Comparison of ENCODE assay signal across 8 mouse cellular contexts in the genomic region with DNA sequence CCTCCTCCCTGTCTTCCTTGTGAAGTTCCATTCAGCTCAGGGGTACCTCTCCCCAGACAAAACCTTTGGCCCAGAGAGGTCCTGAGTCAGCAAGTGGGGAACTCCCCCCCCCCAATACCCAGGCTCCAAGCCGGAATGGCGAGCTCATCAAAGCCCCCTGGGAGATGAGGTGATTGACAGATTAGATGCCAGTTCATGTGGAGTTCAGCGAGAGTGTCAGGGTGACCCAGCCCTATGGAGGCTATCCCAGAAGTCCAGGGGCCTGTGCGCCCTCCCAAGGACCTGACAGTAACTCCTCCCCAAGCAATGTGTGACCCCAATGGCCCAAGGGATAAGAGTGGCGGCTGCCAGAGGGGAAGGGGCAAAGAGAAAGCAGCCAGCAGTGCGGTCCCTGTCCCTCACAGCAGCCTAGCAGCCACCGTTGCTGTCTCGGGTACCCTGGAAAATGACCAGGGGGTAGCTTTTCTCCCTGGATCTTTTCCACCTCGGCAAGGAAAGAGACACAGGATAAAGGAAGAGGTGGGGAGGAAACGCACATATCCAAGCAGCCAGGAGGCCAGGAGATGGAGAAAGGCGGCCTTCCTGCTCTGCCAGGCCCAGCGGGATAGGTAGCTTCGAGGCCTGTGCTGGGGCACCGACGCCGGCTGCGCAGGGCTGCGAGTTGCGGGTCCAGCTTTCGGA. TPM values are rescaled to one million over a fixed set of nuclear protein-coding genes. Genes with fewer than 3 reads are reported as not detected.
DNase-seq lines count a peak whose midpoint lies in the region; ATAC-seq lines count a peak whose summit lies in the region.

No protein-coding gene starts in this region.

- no peaks in the 10 kb centered on the region for H3K36me3 ChIP-seq in kidney, embryonic 14.5 days (ENCODE audit: control insufficient read depth, insufficient read depth, low read length)
- no peaks in the 10 kb centered on the region for H3K36me3 ChIP-seq in embryonic facial prominence, embryonic 12.5 days
- no peaks in the 10 kb centered on the region for H3K36me3 ChIP-seq in intestine, embryonic 15.5 days
- H3K36me3 ChIP-seq in neural tube, embryonic 11.5 days (ENCODE audit: control insufficient read depth, insufficient read depth, low read length), result no peaks in the 10 kb centered on the region

- WGBS in kidney, embryonic 14.5 days, result 12% methylated on average over 20 of the region's 20 CpGs
- 9% methylated on average over 20 of the region's 20 CpGs for WGBS in embryonic facial prominence, embryonic 12.5 days
- 16% methylated on average over 20 of the region's 20 CpGs for WGBS in intestine, embryonic 15.5 days
- WGBS in neural tube, embryonic 11.5 days, result 11% methylated on average over 20 of the region's 20 CpGs

- H3K4me1 ChIP-seq in kidney, embryonic 14.5 days (ENCODE audit: control insufficient read depth, insufficient read depth, low read length), result peaks cover 21% of the 10 kb centered on the region
- H3K4me1 ChIP-seq in embryonic facial prominence, embryonic 12.5 days, result peaks cover 8% of the 10 kb centered on the region; the same call in 1 of the 2 replicates
- H3K4me1 ChIP-seq in intestine, embryonic 15.5 days (replicated peaks), result 0 out of 2 replicates have a peak, but pooled peaks cover 7% of the 10 kb centered on the region
- H3K4me1 ChIP-seq in neural tube, embryonic 11.5 days (ENCODE audit: control insufficient read depth, insufficient read depth, low read length), result no peaks in the 10 kb centered on the region

- no peak for DNase-seq in kidney, postnatal 25 days
- no peak for DNase-seq in neural tube, embryonic 11.5 days (ENCODE audit: low spot score)
- no peak for DNase-seq in frontal cortex, postnatal 36 days (ENCODE audit: low spot score in 2 of 2)
- DNase-seq in embryo, embryonic 9.5 days (ENCODE audit: extremely low spot score), result no peak

- H3K9ac ChIP-seq in kidney, embryonic 14.5 days (ENCODE audit: low read depth, low read length), result peak overlapping the region; percentile 18; the same call in 1 of the 2 replicates
- no peak overlapping the region for H3K9ac ChIP-seq in embryonic facial prominence, embryonic 12.5 days
- H3K9ac ChIP-seq in intestine, embryonic 15.5 days, result 0 out of 2 replicates have a peak overlapping the region, but pooled peaks have one; percentile 15
- peak overlapping the region; percentile 15 for H3K9ac ChIP-seq in neural tube, embryonic 11.5 days (ENCODE audit: low read length)

- no peak for ATAC-seq in kidney, embryonic 14.5 days (ENCODE audit: low FRiP score, low TSS enrichment)
- ATAC-seq in embryonic facial prominence, embryonic 12.5 days (ENCODE audit: insufficient number of reproducible peaks, insufficient read depth, low FRiP score, low TSS enrichment), result no peak
- ATAC-seq in intestine, embryonic 15.5 days, result 0 out of 2 replicates have a peak, but pooled peaks have one; percentile 14
- 0 out of 2 replicates have a peak, but pooled peaks have one; percentile 13 for ATAC-seq in neural tube, embryonic 11.5 days (ENCODE audit: insufficient read depth, low FRiP score, low TSS enrichment)
- no peak for ATAC-seq in inflammation-experienced regulatory T-cells, adult 6 months

- H3K4me2 ChIP-seq in kidney, embryonic 14.5 days (replicated peaks; ENCODE audit: low read depth, low read length), result peak overlapping the region; percentile 44
- H3K4me2 ChIP-seq in embryonic facial prominence, embryonic 12.5 days (replicated peaks), result peak overlapping the region; percentile 40
- peak overlapping the region; percentile 59 for H3K4me2 ChIP-seq in intestine, embryonic 15.5 days (replicated peaks)
- H3K4me2 ChIP-seq in neural tube, embryonic 11.5 days (ENCODE audit: low read depth), result peak overlapping the region; percentile 50

- H3K9me3 ChIP-seq in kidney, embryonic 14.5 days (ENCODE audit: control insufficient read depth, low read length), result no peaks in the 10 kb centered on the region
- no peaks in the 10 kb centered on the region for H3K9me3 ChIP-seq in embryonic facial prominence, embryonic 12.5 days
- H3K9me3 ChIP-seq in intestine, embryonic 15.5 days, result no peaks in the 10 kb centered on the region
- no peaks in the 10 kb centered on the region for H3K9me3 ChIP-seq in neural tube, embryonic 11.5 days (ENCODE audit: control insufficient read depth, low read length)

- no peak overlapping the region for H3K27ac ChIP-seq in kidney, embryonic 14.5 days (ENCODE audit: low read depth, low read length)
- H3K27ac ChIP-seq in embryonic facial prominence, embryonic 12.5 days, result no peak overlapping the region
- H3K27ac ChIP-seq in intestine, embryonic 15.5 days, result no peak overlapping the region
- H3K27ac ChIP-seq in neural tube, embryonic 11.5 days (ENCODE audit: low read depth, low read length), result peak overlapping the region; percentile 11; the same call in 1 of the 2 replicates

- peaks cover 14% of the 10 kb centered on the region for H3K27me3 ChIP-seq in kidney, embryonic 14.5 days (ENCODE audit: control insufficient read depth, insufficient read depth, low read length)
- H3K27me3 ChIP-seq in embryonic facial prominence, embryonic 12.5 days, result peaks cover 23% of the 10 kb centered on the region
- H3K27me3 ChIP-seq in intestine, embryonic 15.5 days (replicated peaks), result 0 out of 2 replicates have a peak, but pooled peaks cover 8% of the 10 kb centered on the region
- H3K27me3 ChIP-seq in neural tube, embryonic 11.5 days (ENCODE audit: control insufficient read depth, insufficient read depth, low read length), result 0 out of 2 replicates have a peak, but pooled peaks cover 4% of the 10 kb centered on the region

- peak overlapping the region; percentile 28; the same call in 1 of the 2 replicates for H3K4me3 ChIP-seq in kidney, embryonic 14.5 days (ENCODE audit: low read length)
- H3K4me3 ChIP-seq in embryonic facial prominence, embryonic 12.5 days, result peak overlapping the region; percentile 8; the same call in 1 of the 2 replicates
- H3K4me3 ChIP-seq in intestine, embryonic 15.5 days (replicated peaks), result peak overlapping the region; percentile 29
- peak overlapping the region; percentile 33 for H3K4me3 ChIP-seq in neural tube, embryonic 11.5 days (ENCODE audit: low read depth, low read length)

RNA-seq across cellular contexts. Expression of a gene that starts 0.6 kb away (rescaled TPM):
- polyA plus RNA-seq in kidney, embryonic 14.5 days (2014; fragmentation: Nextera tagmentation; extraction: Ambion mirVana), result 0.61 and 1.0 TPM in 2 replicates
- 1.7 and 2.2 TPM in 2 replicates for polyA plus RNA-seq in embryonic facial prominence, embryonic 12.5 days (2016; fragmentation: Nextera tagmentation; extraction: Ambion mirVana)
- 2.4 and 2.6 TPM in 2 replicates for polyA plus RNA-seq in intestine, embryonic 15.5 days (2015; fragmentation: Nextera tagmentation; extraction: Ambion mirVana)
- 5.3 and 6.7 TPM in 2 replicates for polyA plus RNA-seq in neural tube, embryonic 11.5 days (2014; fragmentation: Nextera tagmentation; extraction: Ambion mirVana)
- polyA plus RNA-seq in inflammation-experienced regulatory T-cells, adult 6 months (2017; shearing (Covaris generic)), result 1 to 10 TPM in 1 of 3 experiments, under 1 TPM in 2; 0.45 to 1.6 (median 0.72) TPM

RNA-seq across cellular contexts. Expression of a gene that starts 27.1 kb away (rescaled TPM):
- polyA plus RNA-seq in kidney, embryonic 14.5 days (2014; fragmentation: Nextera tagmentation; extraction: Ambion mirVana), result 16.3 and 21.9 TPM in 2 replicates
- 15.4 and 19.1 TPM in 2 replicates for polyA plus RNA-seq in embryonic facial prominence, embryonic 12.5 days (2016; fragmentation: Nextera tagmentation; extraction: Ambion mirVana)
- 15.6 and 15.8 TPM in 2 replicates for polyA plus RNA-seq in intestine, embryonic 15.5 days (2015; fragmentation: Nextera tagmentation; extraction: Ambion mirVana)
- polyA plus RNA-seq in neural tube, embryonic 11.5 days (2014; fragmentation: Nextera tagmentation; extraction: Ambion mirVana), result 7.1 and 9.0 TPM in 2 replicates
- polyA plus RNA-seq in inflammation-experienced regulatory T-cells, adult 6 months (2017; shearing (Covaris generic)), result not detected

RNA-seq across cellular contexts. Expression of a gene that starts 39.8 kb away (rescaled TPM):
- 68.1 and 119 TPM in 2 replicates for polyA plus RNA-seq in kidney, embryonic 14.5 days (2014; fragmentation: Nextera tagmentation; extraction: Ambion mirVana)
- polyA plus RNA-seq in embryonic facial prominence, embryonic 12.5 days (2016; fragmentation: Nextera tagmentation; extraction: Ambion mirVana), result 110 and 117 TPM in 2 replicates
- 117 and 125 TPM in 2 replicates for polyA plus RNA-seq in intestine, embryonic 15.5 days (2015; fragmentation: Nextera tagmentation; extraction: Ambion mirVana)
- polyA plus RNA-seq in neural tube, embryonic 11.5 days (2014; fragmentation: Nextera tagmentation; extraction: Ambion mirVana), result 113 and 115 TPM in 2 replicates
- 10 to 100 TPM; 55.1 to 69.3 (median 63.1) TPM for polyA plus RNA-seq in inflammation-experienced regulatory T-cells, adult 6 months (2017; shearing (Covaris generic))

RNA-seq across cellular contexts. Expression of a gene that starts 39.9 kb away (rescaled TPM):
- 2.9 and 3.3 TPM in 2 replicates for polyA plus RNA-seq in kidney, embryonic 14.5 days (2014; fragmentation: Nextera tagmentation; extraction: Ambion mirVana)
- 3.7 and 4.4 TPM in 2 replicates for polyA plus RNA-seq in embryonic facial prominence, embryonic 12.5 days (2016; fragmentation: Nextera tagmentation; extraction: Ambion mirVana)
- 1.9 and 2.1 TPM in 2 replicates for polyA plus RNA-seq in intestine, embryonic 15.5 days (2015; fragmentation: Nextera tagmentation; extraction: Ambion mirVana)
- 2.5 and 4.3 TPM in 2 replicates for polyA plus RNA-seq in neural tube, embryonic 11.5 days (2014; fragmentation: Nextera tagmentation; extraction: Ambion mirVana)
- 1 to 10 TPM; 2.1 to 4.4 (median 2.7) TPM for polyA plus RNA-seq in inflammation-experienced regulatory T-cells, adult 6 months (2017; shearing (Covaris generic))

Comparison
In these comparisons a context has a peak if more than half of its experiments do, and no peak if none do; other contexts are left out.
1. ATAC-seq: peak in intestine, embryonic 15.5 days (single experiment) and neural tube, embryonic 11.5 days (single experiment); none in kidney, embryonic 14.5 days (single experiment), embryonic facial prominence, embryonic 12.5 days (single experiment) and inflammation-experienced regulatory T-cells, adult 6 months (single experiment).
2. Peak in every context shown above with its lines, with median percentiles within 50 percentile points of each other: H3K4me2 ChIP-seq and H3K4me3 ChIP-seq.